Mouse (Mus musculus) MEL (cell line): ENCODE measurements around the gene 4933428G20Rik. TPM values are rescaled to one million over a fixed set of nuclear protein-coding genes. Genes with fewer than 3 reads are reported as not detected.

ENCODE experiments used
- DNase-seq: peaks from one replicate; pipeline ENCODE4 v3.0.0; 2011; ENCODE audit warnings: low read depth, low spot score
- H3K27ac ChIP-seq: 2 replicates; pipeline ENCODE4 v1.5.1; 2012; ENCODE audit warnings: low read depth, mild to moderate bottlenecking, control low read depth, low read length, moderate library complexity; ENCODE audit not compliant: control insufficient read depth
- H3K27me3 ChIP-seq, 2 experiments: fragments of 150-350 bp in 1 of 2; sonication (generic) in 1 of 2; 2 replicates each; pipeline ENCODE4 v1.6.1; 2012; ENCODE audit warnings: low read length in 2 of 2, mild to moderate bottlenecking in 2 of 2, improper control_type of control experiment in 1 of 2, moderate library complexity in 1 of 2; ENCODE audit not compliant: insufficient read depth in 2 of 2, control insufficient read depth in 1 of 2
- H3K36me3 ChIP-seq, 2 experiments: 2 replicates each; pipeline ENCODE4 v1.6.1; 2012 to 2014; ENCODE audit warnings: low read length in 2 of 2, improper control_type of control experiment in 1 of 2, inconsistent platforms in 1 of 2, mild to moderate bottlenecking in 1 of 2; ENCODE audit not compliant: insufficient read depth in 2 of 2, control insufficient read depth in 1 of 2
- H3K4me1 ChIP-seq, 2 experiments: fragments of 150-350 bp in 1 of 2; sonication (generic) in 1 of 2; 2 replicates each; pipeline ENCODE4 v1.6.1; 2012; ENCODE audit warnings: low read length in 2 of 2, improper control_type of control experiment in 1 of 2, mild to moderate bottlenecking in 1 of 2; ENCODE audit not compliant: insufficient read depth in 2 of 2, control insufficient read depth in 1 of 2
- H3K4me3 ChIP-seq, 2 experiments: fragments of 150-350 bp in 1 of 2; sonication (generic) in 1 of 2; 2 replicates each; pipeline ENCODE4 v1.5.1; 2012; ENCODE audit warnings: low read depth in 2 of 2, low read length in 2 of 2, mild to moderate bottlenecking in 2 of 2, moderate library complexity in 2 of 2, control low read depth in 1 of 2, improper control_type of control experiment in 1 of 2; ENCODE audit not compliant: control insufficient read depth in 1 of 2, insufficient read depth in 1 of 2
- H3K79me2 ChIP-seq: 2 replicates; pipeline ENCODE4 v1.6.1; 2012; ENCODE audit warnings: mild to moderate bottlenecking, low read length, moderate library complexity; ENCODE audit not compliant: control insufficient read depth, poor library complexity, insufficient read depth
- H3K9ac ChIP-seq: 2 replicates; pipeline ENCODE4 v1.6.1; 2012; ENCODE audit warnings: low read depth, mild to moderate bottlenecking, control low read depth, low read length, moderate library complexity; ENCODE audit not compliant: control insufficient read depth, poor library complexity, severe bottlenecking
- H3K9me3 ChIP-seq: fragments of 150-350 bp; sonication (generic); replicated peaks from 2 replicates; pipeline ENCODE4 v1.6.1; 2012; ENCODE audit warnings: mild to moderate bottlenecking, low read length, improper control_type of control experiment, moderate library complexity; ENCODE audit not compliant: insufficient read depth
- CHD1 ChIP-seq: IDR thresholded peaks from 2 replicates; pipeline ENCODE4 v1.6.1; 2012; ENCODE audit warnings: low read depth, mild to moderate bottlenecking, inconsistent platforms, low read length, improper control_type of control experiment
- CHD2 ChIP-seq: IDR thresholded peaks from 2 replicates; pipeline ENCODE4 v1.6.1; 2011; ENCODE audit warnings: low read length, improper control_type of control experiment
- CTCF ChIP-seq, 3 experiments: IDR thresholded peaks in 2 of 3; conservative IDR thresholded peaks in 1 of 3; 2 replicates each; pipeline ENCODE4 v1.5.1; 2011 to 2012; ENCODE audit warnings: low read length in 3 of 3, low read depth in 2 of 3, mild to moderate bottlenecking in 2 of 3, improper control_type of control experiment in 1 of 3, inconsistent platforms in 1 of 3, mixed read lengths in 1 of 3, moderate library complexity in 1 of 3; ENCODE audit not compliant: control insufficient read depth in 1 of 3, insufficient read depth in 1 of 3, poor library complexity in 1 of 3, severe bottlenecking in 1 of 3
- E2F4 ChIP-seq: IDR thresholded peaks from 2 replicates; pipeline ENCODE4 v1.6.1; 2011; ENCODE audit warnings: low read depth, low read length, improper control_type of control experiment, borderline replicate concordance
- ELF1 ChIP-seq: IDR thresholded peaks from 2 replicates; pipeline ENCODE4 v1.6.1; 2014; ENCODE audit warnings: low read depth, mild to moderate bottlenecking, inconsistent platforms, low read length, improper control_type of control experiment, moderate library complexity
- GABPA ChIP-seq: IDR thresholded peaks from 2 replicates; pipeline ENCODE4 v1.6.1; 2012; ENCODE audit warnings: low read depth, mild to moderate bottlenecking, inconsistent platforms, low read length, improper control_type of control experiment, moderate library complexity
- GATA1 ChIP-seq: IDR thresholded peaks from 2 replicates; pipeline ENCODE4 v1.6.1; 2011; ENCODE audit warnings: low read depth, low read length, improper control_type of control experiment
- HCFC1 ChIP-seq: IDR thresholded peaks from 2 replicates; pipeline ENCODE4 v1.6.1; 2012; ENCODE audit warnings: low read depth, mild to moderate bottlenecking, inconsistent platforms, low read length, improper control_type of control experiment, moderate library complexity
- JUND ChIP-seq: IDR thresholded peaks from 2 replicates; pipeline ENCODE4 v1.6.1; 2011; ENCODE audit warnings: low read depth, mild to moderate bottlenecking, improper control_type of control experiment, low read length
- MAX ChIP-seq: IDR thresholded peaks from 2 replicates; pipeline ENCODE4 v1.6.1; 2011; ENCODE audit warnings: low read length, improper control_type of control experiment
- MEF2A ChIP-seq: IDR thresholded peaks from 2 replicates; pipeline ENCODE4 v1.6.1; 2014; ENCODE audit warnings: low read depth, mild to moderate bottlenecking, inconsistent platforms, low read length, improper control_type of control experiment; ENCODE audit not compliant: poor library complexity, insufficient replicate concordance, severe bottlenecking; ENCODE audit errors: extremely low read depth
- MXI1 ChIP-seq: IDR thresholded peaks from 2 replicates; pipeline ENCODE4 v1.6.1; 2011; ENCODE audit warnings: mild to moderate bottlenecking, low read depth, low read length, improper control_type of control experiment
- POLR2A ChIP-seq, 2 experiments: IDR thresholded peaks; 2 replicates each; pipeline ENCODE4 v1.6.1; 2011 to 2012; ENCODE audit warnings: low read length in 2 of 2, mild to moderate bottlenecking in 2 of 2, control low read depth in 1 of 2, improper control_type of control experiment in 1 of 2, low read depth in 1 of 2, moderate library complexity in 1 of 2; ENCODE audit not compliant: control insufficient read depth in 1 of 2, insufficient read depth in 1 of 2, poor library complexity in 1 of 2
- SIN3A ChIP-seq: IDR thresholded peaks from 2 replicates; pipeline ENCODE4 v1.6.1; 2012; ENCODE audit warnings: low read length, improper control_type of control experiment, inconsistent platforms
- SMC3 ChIP-seq: IDR thresholded peaks from 2 replicates; pipeline ENCODE4 v1.6.1; 2011; ENCODE audit warnings: low read depth, low read length, improper control_type of control experiment
- TCF12 ChIP-seq: IDR thresholded peaks from 2 replicates; pipeline ENCODE4 v1.6.1; 2014; ENCODE audit warnings: low read depth, mild to moderate bottlenecking, inconsistent platforms, low read length, improper control_type of control experiment, moderate library complexity
- UBTF ChIP-seq: IDR thresholded peaks from 2 replicates; pipeline ENCODE4 v1.6.1; 2012; ENCODE audit warnings: low read depth, mild to moderate bottlenecking, inconsistent platforms, low read length, improper control_type of control experiment, moderate library complexity, borderline replicate concordance; ENCODE audit not compliant: insufficient read depth
- USF1 ChIP-seq: IDR thresholded peaks from 2 replicates; pipeline ENCODE4 v1.6.1; 2014; ENCODE audit warnings: low read depth, mild to moderate bottlenecking, inconsistent platforms, low read length, improper control_type of control experiment, moderate library complexity
- USF2 ChIP-seq, 2 experiments: IDR thresholded peaks; 2 replicates each; pipeline ENCODE4 v1.6.1; 2011 to 2012; ENCODE audit warnings: improper control_type of control experiment in 2 of 2, low read length in 2 of 2, borderline replicate concordance in 1 of 2, inconsistent platforms in 1 of 2, low read depth in 1 of 2, mild to moderate bottlenecking in 1 of 2; ENCODE audit not compliant: insufficient read depth in 1 of 2
- ZC3H11A ChIP-seq: IDR thresholded peaks from 2 replicates; pipeline ENCODE4 v1.6.1; 2012; ENCODE audit warnings: low read depth, mild to moderate bottlenecking, inconsistent platforms, low read length, improper control_type of control experiment
- ZKSCAN1 ChIP-seq: IDR thresholded peaks from 2 replicates; pipeline ENCODE4 v1.6.1; 2012; ENCODE audit warnings: low read depth, mild to moderate bottlenecking, inconsistent platforms, low read length, improper control_type of control experiment, moderate library complexity
- ZMIZ1 ChIP-seq: IDR thresholded peaks from 2 replicates; pipeline ENCODE4 v1.6.1; 2012; ENCODE audit warnings: low read depth, mild to moderate bottlenecking, inconsistent platforms, low read length, improper control_type of control experiment, moderate library complexity
- ZNF384 ChIP-seq: IDR thresholded peaks from 2 replicates; pipeline ENCODE4 v1.6.1; 2012; ENCODE audit warnings: low read depth, mild to moderate bottlenecking, inconsistent platforms, low read length, improper control_type of control experiment
- polyA plus RNA-seq, 2 experiments: library from polyadenylated mRNA; stranded (reverse) in 1 of 2; unstranded in 1 of 2; fragments of >175 nt in 1 of 2; fragments of >200 nt in 1 of 2; gene quantifications; 2 replicates each; pipeline versions ENCODE4 v1.2.1 to v1.2.4; 2012; ENCODE audit warnings: low replicate concordance in 2 of 2, low read depth in 1 of 2; ENCODE audit not compliant: insufficient read length in 2 of 2, insufficient read depth in 1 of 2, missing spikeins in 1 of 2
- total RNA-seq: library from RNA; depleted of rRNA; stranded (reverse); fragments of 300-350 nt; gene quantifications from 2 replicates; pipeline ENCODE4 v1.2.3, GENCODE M21; 2012

The 4933428G20Rik gene
- total and polyA plus RNA-seq, 3 experiments: 0.15 TPM; not detected in 2

GRCm38 (mm10) chr11:97545808-97546560 lies 45.8 kb upstream of the 4933428G20Rik start:
- TF ChIP-seq ZC3H11A (no peak), HCFC1 (no peak), USF1 (no peak), CTCF (IDR thresholded peaks at IDR 0.05 in 2 of 3, conservative IDR thresholded peaks at IDR 0.05 in 1 of 3; ENCODE audit: control insufficient read depth in 1 of 3, insufficient read depth in 1 of 3, low read depth in 2 of 3, low read length in 3 of 3, poor library complexity in 1 of 3, severe bottlenecking in 1 of 3) (no peak), MEF2A (no peak), GABPA (no peak), GATA1 (no peak), ZKSCAN1 (no peak), POLR2A (IDR thresholded peaks at IDR 0.05; ENCODE audit: control insufficient read depth in 1 of 2, insufficient read depth in 1 of 2, low read depth in 1 of 2, low read length in 2 of 2, poor library complexity in 1 of 2) (no peak), E2F4 (no peak), ZNF384 (no peak), SMC3 (no peak), SIN3A (no peak), CHD2 (no peak), CHD1 (no peak), TCF12 (no peak), ZMIZ1 (no peak), UBTF (no peak), ELF1 (no peak), MXI1 (no peak)
- H3K27ac ChIP-seq: no peak overlapping the region
- H3K79me2 ChIP-seq: no peaks in the 10 kb centered on the region
- no peaks in the 10 kb centered on the region for H3K36me3 ChIP-seq
- H3K9me3 ChIP-seq: no peaks in the 10 kb centered on the region
- H3K4me3 ChIP-seq: no peak overlapping the region
- H3K27me3 ChIP-seq: peaks cover 34 to 49% of the 10 kb centered on the region in 2 experiments
- DNase-seq: no peak
- H3K9ac ChIP-seq: no peak overlapping the region
- peaks cover 0 to under 1% of the 10 kb centered on the region in 2 experiments; a peak in 1 of 4 replicates for H3K4me1 ChIP-seq

GRCm38 (mm10) chr11:97543883-97544282 lies 43.7 kb upstream of the 4933428G20Rik start:
- H3K9me3 ChIP-seq: no peaks in the 10 kb centered on the region
- no peaks in the 10 kb centered on the region for H3K79me2 ChIP-seq
- no peak overlapping the region for H3K4me3 ChIP-seq
- peaks cover 0 to 8% of the 10 kb centered on the region in 2 experiments; a peak in 2 of 4 replicates for H3K4me1 ChIP-seq
- no peak overlapping the region for H3K9ac ChIP-seq
- no peak overlapping the region for H3K27ac ChIP-seq
- DNase-seq: no peak
- peaks cover 22 to 36% of the 10 kb centered on the region in 2 experiments for H3K27me3 ChIP-seq
- TF ChIP-seq UBTF (no peak), USF1 (no peak), MAX (no peak), GABPA (no peak), SMC3 (no peak), CHD2 (no peak), ZNF384 (no peak), USF2 (IDR thresholded peaks at IDR 0.05; ENCODE audit: borderline replicate concordance in 1 of 2, insufficient read depth in 1 of 2, low read depth in 1 of 2, low read length in 2 of 2) (no peak), ZMIZ1 (no peak), SIN3A (no peak), JUND (no peak)
- H3K36me3 ChIP-seq: peaks cover 0 to 6% of the 10 kb centered on the region in 2 experiments; a peak in 2 of 4 replicates
